Comparison of ENCODE assay signal across 20 mouse cellular contexts in genomic region chr7:109029961-109030465, GRCm38 (mm10).
"Had no signal": no experiment of that assay in that cellular context is flagged by ENCODE, and none has a peak within 500 bp of the region (broad histone marks: within the 10 kb centered on the region; RNA-seq: fewer than 3 reads in every experiment).

No protein-coding gene starts in this region.

- H3K4me3 ChIP-seq: left cerebral cortex, adult 2 months; lung, embryonic 15.5 days; megakaryocyte, embryonic 14.5 days; midbrain, embryonic 10.5 days; neural tube, embryonic 12.5 days; neural tube, embryonic 15.5 days; stomach, embryonic 15.5 days had no signal

- DNase-seq: kidney, adult 9 months; kidney, postnatal 14 days; kidney, postnatal 4 days; layer of hippocampus, adult 9-11 months; lung, adult 18-20 months; lung, postnatal 10 days; lung, postnatal 36 days; midbrain, embryonic 14.5 days; right cerebral cortex, adult 18-20 months; right cerebral cortex, postnatal 14 days; spleen, adult 18-20 months; thymus, postnatal 25 days had no signal

- H3K27ac ChIP-seq: left cerebral cortex, adult 2 months; liver, embryonic 14.5 days; lung, embryonic 15.5 days; midbrain, embryonic 10.5 days; neural tube, embryonic 12.5 days; neural tube, embryonic 15.5 days; stomach, embryonic 15.5 days had no signal
